ENCODE assay signal across 16 mouse cellular contexts in the genomic region with DNA sequence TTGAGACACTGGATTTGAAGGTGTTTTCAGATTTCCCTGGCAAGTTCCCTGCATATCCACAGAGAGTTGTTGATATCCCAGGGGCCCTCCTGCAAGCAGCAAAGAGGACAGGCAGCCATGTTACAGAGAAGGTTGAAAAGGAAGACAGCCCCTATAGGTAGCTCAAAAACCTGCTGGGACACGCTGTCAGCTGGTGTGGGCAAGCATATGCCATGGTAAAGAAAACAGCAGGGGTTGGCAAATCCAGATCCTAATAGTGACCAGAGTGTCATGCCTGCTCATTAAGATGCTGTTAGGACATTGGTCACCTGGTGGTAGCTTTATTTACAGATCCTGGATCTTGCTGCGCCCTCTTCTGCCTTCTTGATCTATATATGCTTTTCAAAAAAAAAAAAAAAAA.
"Had no signal": no experiment of that assay in that cellular context is flagged by ENCODE, and none has a peak within 500 bp of the region (broad histone marks: within the 10 kb centered on the region; RNA-seq: fewer than 3 reads in every experiment).

No protein-coding gene starts in this region.

- H3K27me3 ChIP-seq: limb, embryonic 13.5 days; neural tube, embryonic 13.5 days had no signal

- H3K4me3 ChIP-seq: layer of hippocampus, adult 2 months; limb, embryonic 13.5 days; midbrain, embryonic 10.5 days; neural tube, embryonic 13.5 days had no signal

- DNase-seq: kidney, adult 8-10 months; kidney, postnatal 25 days; left cerebral cortex, postnatal 4 days; lung, adult 18-20 months; lung, postnatal 4 days; midbrain, embryonic 14.5 days; retina, postnatal 1 day; right cerebral cortex, postnatal 4 days; spleen, adult 18-20 months; thymus, adult 18-20 months; thymus, postnatal 14 days had no signal

- H3K4me2 ChIP-seq: limb, embryonic 13.5 days; neural tube, embryonic 13.5 days had no signal

- H3K9ac ChIP-seq: limb, embryonic 13.5 days; liver, embryonic 14.5 days; neural tube, embryonic 13.5 days had no signal

- H3K9me3 ChIP-seq: limb, embryonic 13.5 days; midbrain, embryonic 10.5 days; neural tube, embryonic 13.5 days had no signal

- H3K36me3 ChIP-seq: limb, embryonic 13.5 days; midbrain, embryonic 10.5 days; neural tube, embryonic 13.5 days had no signal

- H3K27ac ChIP-seq: layer of hippocampus, adult 2 months; limb, embryonic 13.5 days; liver, embryonic 14.5 days; midbrain, embryonic 10.5 days; neural tube, embryonic 13.5 days had no signal

- H3K4me1 ChIP-seq: limb, embryonic 13.5 days; neural tube, embryonic 13.5 days had no signal
